Mouse (Mus musculus): ENCODE measurements around the gene Noct. TPM values are rescaled to one million over a fixed set of nuclear protein-coding genes. Genes with fewer than 3 reads are reported as not detected.
A peak's percentile ranks its signal among the peaks of the same experiment; 100 is the strongest.

Noct gene
- polyA plus RNA-seq, 1 experiment from 2014 or later = 11.0 TPM

GRCm38 (mm10) chr3:51288880-51289821, 64.9 kb downstream of the Noct start:
- H3K9me3 ChIP-seq (replicated peaks; ENCODE audit: control insufficient read depth, low read length) = no peaks in the 10 kb centered on the region
- H3K9ac ChIP-seq (replicated peaks; ENCODE audit: low read length) = no peak overlapping the region
- H3K4me2 ChIP-seq (ENCODE audit: low read depth, low read length) = no peak overlapping the region
- H3K36me3 ChIP-seq (replicated peaks; ENCODE audit: control insufficient read depth, insufficient read depth, low read depth, low read length) = no peaks in the 10 kb centered on the region
- H3K4me3 ChIP-seq (ENCODE audit: low read depth, low read length) = no peak overlapping the region
- ATAC-seq (replicated peaks; ENCODE audit: insufficient number of reproducible peaks, low FRiP score, low TSS enrichment, low read depth) (0 out of 2 replicates have a peak, but pooled peaks have one; percentile 18), DNase-seq (ENCODE audit: low spot score) (peak; percentile 91)
- no peaks in the 10 kb centered on the region for H3K27me3 ChIP-seq (ENCODE audit: control insufficient read depth, insufficient read depth, low read length)
- H3K27ac ChIP-seq (replicated peaks; ENCODE audit: low read depth, low read length) = no peak overlapping the region
- 54% methylated on average over 11 of the region's 11 CpGs for WGBS
- H3K4me1 ChIP-seq (ENCODE audit: control insufficient read depth, insufficient read depth, low read length) = no peaks in the 10 kb centered on the region

- Histone ChIP-seq H3K4me3 (ENCODE audit: low read depth, low read length) (no peak overlapping the region), H3K4me1 (ENCODE audit: control insufficient read depth, insufficient read depth, low read length) (no peaks in the 10 kb centered on the region), H3K27ac (replicated peaks; ENCODE audit: low read depth, low read length) (no peak overlapping the region), H3K36me3 (replicated peaks; ENCODE audit: control insufficient read depth, insufficient read depth, low read depth, low read length) (no peaks in the 10 kb centered on the region), H3K4me2 (ENCODE audit: low read depth, low read length) (no peak overlapping the region), H3K9ac (replicated peaks; ENCODE audit: low read length) (no peak overlapping the region), H3K27me3 (ENCODE audit: control insufficient read depth, insufficient read depth, low read length) (no peaks in the 10 kb centered on the region), H3K9me3 (replicated peaks; ENCODE audit: control insufficient read depth, low read length) (no peaks in the 10 kb centered on the region)
- ATAC-seq (replicated peaks; ENCODE audit: insufficient number of reproducible peaks, low FRiP score, low TSS enrichment, low read depth) (no peak), DNase-seq (ENCODE audit: low spot score) (no peak)
- WGBS = 56% methylated on average over 2 of the region's 2 CpGs
Observed at GRCm38 (mm10) chr3:51294251-51294650, 70.0 kb downstream of the Noct start.

GRCm38 (mm10) chr3:51295225-51295624, 71.0 kb downstream of the Noct start:
- no peak overlapping the region for H3K9ac ChIP-seq (replicated peaks; ENCODE audit: low read length)
- H3K4me2 ChIP-seq (ENCODE audit: low read depth, low read length) = no peak overlapping the region
- no peaks in the 10 kb centered on the region for H3K27me3 ChIP-seq (ENCODE audit: control insufficient read depth, insufficient read depth, low read length)
- H3K4me1 ChIP-seq (ENCODE audit: control insufficient read depth, insufficient read depth, low read length) = no peaks in the 10 kb centered on the region
- DNase-seq (ENCODE audit: low spot score) (no peak), ATAC-seq (replicated peaks; ENCODE audit: insufficient number of reproducible peaks, low FRiP score, low TSS enrichment, low read depth) (no peak)
- no peak overlapping the region for H3K4me3 ChIP-seq (ENCODE audit: low read depth, low read length)
- no peaks in the 10 kb centered on the region for H3K36me3 ChIP-seq (replicated peaks; ENCODE audit: control insufficient read depth, insufficient read depth, low read depth, low read length)
- 79% methylated on average over 2 of the region's 2 CpGs for WGBS
- H3K9me3 ChIP-seq (replicated peaks; ENCODE audit: control insufficient read depth, low read length) = no peaks in the 10 kb centered on the region
- H3K27ac ChIP-seq (replicated peaks; ENCODE audit: low read depth, low read length) = no peak overlapping the region

GRCm38 (mm10) chr3:51296790-51297189, 72.5 kb downstream of the Noct start:
- H3K27me3 ChIP-seq (ENCODE audit: control insufficient read depth, insufficient read depth, low read length) = no peaks in the 10 kb centered on the region
- H3K9me3 ChIP-seq (replicated peaks; ENCODE audit: control insufficient read depth, low read length) = no peaks in the 10 kb centered on the region
- no peak overlapping the region for H3K27ac ChIP-seq (replicated peaks; ENCODE audit: low read depth, low read length)
- H3K36me3 ChIP-seq (replicated peaks; ENCODE audit: control insufficient read depth, insufficient read depth, low read depth, low read length) = no peaks in the 10 kb centered on the region
- H3K9ac ChIP-seq (replicated peaks; ENCODE audit: low read length) = no peak overlapping the region
- ATAC-seq (replicated peaks; ENCODE audit: insufficient number of reproducible peaks, low FRiP score, low TSS enrichment, low read depth) (no peak), DNase-seq (ENCODE audit: low spot score) (no peak)
- 84% methylated on average over 1 of the region's 1 CpGs for WGBS
- no peaks in the 10 kb centered on the region for H3K4me1 ChIP-seq (ENCODE audit: control insufficient read depth, insufficient read depth, low read length)
- H3K4me2 ChIP-seq (ENCODE audit: low read depth, low read length) = no peak overlapping the region
- H3K4me3 ChIP-seq (ENCODE audit: low read depth, low read length) = no peak overlapping the region

Small RNA genes lying within 50 kb of the gene (microRNA-seq; reads per million reads assigned to microRNA genes)
- gene Gm24282 (ENCODE audit: borderline number of aligned reads) = not detected

Other genes starting within 250 kb of the Noct start
- gene Elf2, start 116.2 kb downstream of the Noct start, polyA plus RNA-seq (2014; fragmentation: Nextera tagmentation; extraction: Ambion mirVana) = 47.3 and 48.9 TPM in 2 replicates
- 9.1 and 16.1 TPM in 2 replicates for gene Mgarp, start 172.3 kb downstream of the Noct start, polyA plus RNA-seq (2014; fragmentation: Nextera tagmentation; extraction: Ambion mirVana)
- gene Ndufc1, start 184.5 kb downstream of the Noct start, polyA plus RNA-seq (2014; fragmentation: Nextera tagmentation; extraction: Ambion mirVana) = 722 TPM in 2 replicates
- gene Naa15, start 190.7 kb downstream of the Noct start, polyA plus RNA-seq (2014; fragmentation: Nextera tagmentation; extraction: Ambion mirVana) = 49.1 and 54.9 TPM in 2 replicates